Mouse (Mus musculus) bone marrow macrophage, adult 2 months (primary cell): ENCODE data around the gene Vcan.

Experiments used
- CTCF ChIP-seq: IDR thresholded peaks from 2 replicates; pipeline ENCODE4 v1.5.1; 2012; ENCODE audit warnings: low read depth, mild to moderate bottlenecking, low read length, moderate library complexity
- POLR2A ChIP-seq: IDR thresholded peaks from 2 replicates; pipeline ENCODE4 v1.6.1; 2012; ENCODE audit warnings: mild to moderate bottlenecking, low read depth, low read length, borderline replicate concordance

GRCm38 (mm10) chr13:89777146-89777545 is 34.8 kb upstream of the Vcan start:
- TF ChIP-seq CTCF (no peak), POLR2A (no peak)
